Mouse (Mus musculus): ENCODE data around the gene Chmp4b. TPM values are rescaled to one million over a fixed set of nuclear protein-coding genes. Genes with fewer than 3 reads are reported as not detected.

Gene Chmp4b
- polyA plus RNA-seq, 1 experiment, result not detected

- whole genome bisulfite sequencing, result 98% methylated on average over 9 of the region's 9 CpGs
- Histone ChIP-seq H3K4me3 (ENCODE audit: insufficient read depth, low read depth, low read length) (no peak overlapping the region), H3K4me1 (ENCODE audit: control insufficient read depth, insufficient read depth, low read length) (no peaks in the 10 kb centered on the region), H3K27ac (ENCODE audit: insufficient read depth, low read depth, low read length) (no peak overlapping the region)
- TF ChIP-seq POLR2A (IDR thresholded peaks at IDR 0.05; ENCODE audit: insufficient read depth, low read depth, low read length) (no peak), CTCF (IDR thresholded peaks at IDR 0.05; ENCODE audit: insufficient read depth, low read depth, low read length) (no peak)
Observed at GRCm38 (mm10) chr2:154633876-154634644, 17.4 kb upstream of the Chmp4b start.

- WGBS, result 98% methylated on average over 2 of the region's 2 CpGs
- no peak overlapping the region for H3K27ac ChIP-seq (ENCODE audit: insufficient read depth, low read depth, low read length)
Observed at GRCm38 (mm10) chr2:154635826-154636225, 15.7 kb upstream of the Chmp4b start.

GRCm38 (mm10) chr2:154638521-154638920 lies 13.0 kb upstream of the Chmp4b start:
- H3K4me1 ChIP-seq (ENCODE audit: control insufficient read depth, insufficient read depth, low read length), result no peaks in the 10 kb centered on the region
- no peak overlapping the region for H3K27ac ChIP-seq (ENCODE audit: insufficient read depth, low read depth, low read length)
- H3K4me3 ChIP-seq (ENCODE audit: insufficient read depth, low read depth, low read length), result no peak overlapping the region
- 99% methylated on average over 3 of the region's 3 CpGs for WGBS
- TF ChIP-seq POLR2A (IDR thresholded peaks at IDR 0.05; ENCODE audit: insufficient read depth, low read depth, low read length) (no peak), CTCF (IDR thresholded peaks at IDR 0.05; ENCODE audit: insufficient read depth, low read depth, low read length) (no peak)

More at GRCm38 (mm10) chr2:154635826-154636225, 15.7 kb upstream of the Chmp4b start:
- no peak overlapping the region for H3K4me3 ChIP-seq (ENCODE audit: insufficient read depth, low read depth, low read length)
- no peak for TF ChIP-seq POLR2A (IDR thresholded peaks at IDR 0.05; ENCODE audit: insufficient read depth, low read depth, low read length)
- TF ChIP-seq CTCF (IDR thresholded peaks at IDR 0.05; ENCODE audit: insufficient read depth, low read depth, low read length), result no peak
- H3K4me1 ChIP-seq (ENCODE audit: control insufficient read depth, insufficient read depth, low read length), result no peaks in the 10 kb centered on the region

GRCm38 (mm10) chr2:154639115-154639514 lies 12.4 kb upstream of the Chmp4b start:
- TF ChIP-seq CTCF (IDR thresholded peaks at IDR 0.05; ENCODE audit: insufficient read depth, low read depth, low read length) (no peak), POLR2A (IDR thresholded peaks at IDR 0.05; ENCODE audit: insufficient read depth, low read depth, low read length) (no peak)
- Histone ChIP-seq H3K4me1 (ENCODE audit: control insufficient read depth, insufficient read depth, low read length) (no peaks in the 10 kb centered on the region), H3K4me3 (ENCODE audit: insufficient read depth, low read depth, low read length) (no peak overlapping the region), H3K27ac (ENCODE audit: insufficient read depth, low read depth, low read length) (no peak overlapping the region)
- WGBS, result 93% methylated on average over 4 of the region's 4 CpGs

GRCm38 (mm10) chr2:154641176-154641575 lies 10.3 kb upstream of the Chmp4b start:
- Histone ChIP-seq H3K27ac (ENCODE audit: insufficient read depth, low read depth, low read length) (no peak overlapping the region), H3K4me1 (ENCODE audit: control insufficient read depth, insufficient read depth, low read length) (no peaks in the 10 kb centered on the region), H3K4me3 (ENCODE audit: insufficient read depth, low read depth, low read length) (no peak overlapping the region)
- no peak for TF ChIP-seq CTCF (IDR thresholded peaks at IDR 0.05; ENCODE audit: insufficient read depth, low read depth, low read length)
- no peak for TF ChIP-seq POLR2A (IDR thresholded peaks at IDR 0.05; ENCODE audit: insufficient read depth, low read depth, low read length)
- 88% methylated on average over 8 of the region's 8 CpGs for WGBS

GRCm38 (mm10) chr2:154642005-154642459 lies 9.5 kb upstream of the Chmp4b start:
- TF ChIP-seq POLR2A (IDR thresholded peaks at IDR 0.05; ENCODE audit: insufficient read depth, low read depth, low read length) (no peak), CTCF (IDR thresholded peaks at IDR 0.05; ENCODE audit: insufficient read depth, low read depth, low read length) (no peak)
- WGBS, result 97% methylated on average over 9 of the region's 9 CpGs
- Histone ChIP-seq H3K4me1 (ENCODE audit: control insufficient read depth, insufficient read depth, low read length) (no peaks in the 10 kb centered on the region), H3K27ac (ENCODE audit: insufficient read depth, low read depth, low read length) (no peak overlapping the region), H3K4me3 (ENCODE audit: insufficient read depth, low read depth, low read length) (no peak overlapping the region)

GRCm38 (mm10) chr2:154642712-154643385 lies 8.7 kb upstream of the Chmp4b start:
- TF ChIP-seq POLR2A (IDR thresholded peaks at IDR 0.05; ENCODE audit: insufficient read depth, low read depth, low read length), result no peak
- no peak for TF ChIP-seq CTCF (IDR thresholded peaks at IDR 0.05; ENCODE audit: insufficient read depth, low read depth, low read length)
- whole genome bisulfite sequencing, result 97% methylated on average over 6 of the region's 6 CpGs

GRCm38 (mm10) chr2:154646634-154647033 lies 4.9 kb upstream of the Chmp4b start:
- Histone ChIP-seq H3K4me3 (ENCODE audit: insufficient read depth, low read depth, low read length) (no peak overlapping the region), H3K4me1 (ENCODE audit: control insufficient read depth, insufficient read depth, low read length) (no peaks in the 10 kb centered on the region), H3K27ac (ENCODE audit: insufficient read depth, low read depth, low read length) (no peak overlapping the region)
- WGBS, result 80% methylated on average over 5 of the region's 5 CpGs
- TF ChIP-seq POLR2A (IDR thresholded peaks at IDR 0.05; ENCODE audit: insufficient read depth, low read depth, low read length) (no peak), CTCF (IDR thresholded peaks at IDR 0.05; ENCODE audit: insufficient read depth, low read depth, low read length) (no peak)

More at GRCm38 (mm10) chr2:154642712-154643385, 8.7 kb upstream of the Chmp4b start:
- Histone ChIP-seq H3K27ac (ENCODE audit: insufficient read depth, low read depth, low read length) (no peak overlapping the region), H3K4me3 (ENCODE audit: insufficient read depth, low read depth, low read length) (no peak overlapping the region), H3K4me1 (ENCODE audit: control insufficient read depth, insufficient read depth, low read length) (no peaks in the 10 kb centered on the region)

- Histone ChIP-seq H3K4me1 (ENCODE audit: control insufficient read depth, insufficient read depth, low read length) (no peaks in the 10 kb centered on the region), H3K4me3 (ENCODE audit: insufficient read depth, low read depth, low read length) (no peak overlapping the region), H3K27ac (ENCODE audit: insufficient read depth, low read depth, low read length) (no peak overlapping the region)
- TF ChIP-seq POLR2A (IDR thresholded peaks at IDR 0.05; ENCODE audit: insufficient read depth, low read depth, low read length), result no peak
- TF ChIP-seq CTCF (IDR thresholded peaks at IDR 0.05; ENCODE audit: insufficient read depth, low read depth, low read length), result no peak
- 40% methylated on average over 3 of the region's 3 CpGs for WGBS
Observed at GRCm38 (mm10) chr2:154648086-154648485, 3.4 kb upstream of the Chmp4b start.
